17 mouse cellular contexts compared by ENCODE assay signal in the genomic region with DNA sequence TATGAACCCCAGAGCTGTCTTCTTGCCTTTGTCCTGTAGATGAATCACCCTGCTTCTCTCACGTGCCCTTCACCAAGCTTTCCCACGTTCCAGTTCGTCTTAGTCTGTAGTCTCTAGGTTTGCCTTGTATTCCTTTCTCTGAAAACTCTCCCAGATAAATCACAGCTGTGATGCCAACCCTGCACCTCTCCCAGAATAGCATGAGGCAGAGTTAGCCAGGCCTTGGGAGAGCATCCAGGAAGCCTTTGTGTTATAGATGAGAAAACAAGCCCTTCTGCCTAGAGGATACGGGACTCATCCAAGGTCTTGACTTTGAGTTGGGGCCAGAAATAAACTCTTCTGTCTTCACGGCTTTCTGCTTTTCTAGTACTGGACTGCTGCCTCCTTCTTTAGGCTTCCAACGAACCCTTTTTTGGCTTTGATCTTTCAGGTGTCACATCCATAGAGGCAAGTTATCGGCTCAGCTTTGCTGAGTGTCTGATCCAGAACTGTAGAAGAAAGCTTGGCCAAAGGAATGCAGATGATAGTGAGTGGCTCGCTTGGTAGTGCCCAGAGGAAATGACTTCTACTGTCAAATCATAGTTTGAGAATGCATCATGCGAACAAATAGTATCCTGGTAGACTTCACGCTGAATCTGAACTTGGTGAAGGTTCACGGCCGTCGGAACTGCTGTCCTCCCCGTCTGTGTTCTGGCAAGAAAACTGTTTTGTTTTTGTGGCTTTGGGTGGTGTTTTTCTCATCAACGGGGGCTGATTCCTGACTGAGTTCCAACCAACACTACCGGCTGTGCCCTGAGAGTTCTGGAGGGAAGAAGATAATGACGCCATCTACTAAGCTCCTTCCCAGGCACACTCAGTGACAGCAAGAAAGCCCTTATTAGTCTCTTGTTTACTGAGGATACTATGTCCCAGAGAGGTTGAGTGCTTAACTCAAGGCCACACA.
DNase-seq lines count a peak whose midpoint lies in the region; ATAC-seq and TF ChIP-seq lines count a peak whose summit lies in the region.
"Had no signal": no experiment of that assay in that cellular context is flagged by ENCODE, and none has a peak within 500 bp of the region (broad histone marks: within the 10 kb centered on the region; RNA-seq: fewer than 3 reads in every experiment).

No protein-coding gene starts in this region.

- H3K4me1 ChIP-seq in heart, embryonic 10.5 days = no peaks in the 10 kb centered on the region
- no peaks in the 10 kb centered on the region for H3K4me1 ChIP-seq in intestine, postnatal 0 days (replicated peaks; ENCODE audit: control insufficient read depth, insufficient read depth, low read length)
- H3K4me1 ChIP-seq: embryonic facial prominence, embryonic 13.5 days; hindbrain, embryonic 10.5 days; neural tube, embryonic 12.5 days had no signal

- H3K27ac ChIP-seq in heart, embryonic 10.5 days = no peak overlapping the region
- no peak overlapping the region for H3K27ac ChIP-seq in intestine, postnatal 0 days (ENCODE audit: low read depth, low read length)
- H3K27ac ChIP-seq: embryonic facial prominence, embryonic 13.5 days; hindbrain, embryonic 10.5 days; neural tube, embryonic 12.5 days; stomach, postnatal 0 days had no signal

- 83% methylated on average over 17 of the region's 17 CpGs for WGBS in heart, embryonic 10.5 days
- WGBS in intestine, postnatal 0 days = 83% methylated on average over 17 of the region's 17 CpGs

- H3K4me2 ChIP-seq in intestine, postnatal 0 days (replicated peaks; ENCODE audit: low read depth) = no peak overlapping the region
- H3K4me2 ChIP-seq: embryonic facial prominence, embryonic 13.5 days; heart, embryonic 12.5 days; neural tube, embryonic 12.5 days had no signal

- peak; percentile 57 to 83 for DNase-seq in heart, adult 18-20 months
- no peak for DNase-seq in heart, embryonic 10.5 days (ENCODE audit: low spot score)
- DNase-seq in ovary, adult 18-20 months (ENCODE audit: low spot score) = peak; percentile 79
- no peak for DNase-seq in ovary, postnatal 10 days (ENCODE audit: low spot score)
- DNase-seq in brain, adult 2 months (ENCODE audit: low read depth, low spot score) = peak; percentile 58
- no peak for DNase-seq in urinary bladder, postnatal 14 days (ENCODE audit: low spot score)
- DNase-seq: cerebellum, adult 18-20 months; lung, postnatal 4 days; midbrain, embryonic 14.5 days; right cerebral cortex, adult 18-20 months; thymus, postnatal 4 days had no signal

- no peaks in the 10 kb centered on the region for H3K9me3 ChIP-seq in heart, embryonic 10.5 days
- no peaks in the 10 kb centered on the region for H3K9me3 ChIP-seq in intestine, postnatal 0 days (ENCODE audit: control insufficient read depth)
- H3K9me3 ChIP-seq: embryonic facial prominence, embryonic 13.5 days; heart, embryonic 12.5 days; hindbrain, embryonic 10.5 days; neural tube, embryonic 12.5 days had no signal

- H3K27me3 ChIP-seq in heart, embryonic 10.5 days (ENCODE audit: insufficient read depth, poor library complexity, severe bottlenecking) = no peaks in the 10 kb centered on the region
- no peaks in the 10 kb centered on the region for H3K27me3 ChIP-seq in intestine, postnatal 0 days (replicated peaks; ENCODE audit: control insufficient read depth, insufficient read depth, low read length)
- H3K27me3 ChIP-seq: embryonic facial prominence, embryonic 13.5 days; heart, embryonic 12.5 days; neural tube, embryonic 12.5 days had no signal

- H3K4me3 ChIP-seq in heart, embryonic 10.5 days = no peak overlapping the region
- H3K4me3 ChIP-seq in intestine, postnatal 0 days (ENCODE audit: low read depth, low read length) = no peak overlapping the region
- H3K4me3 ChIP-seq: embryonic facial prominence, embryonic 13.5 days; heart, embryonic 12.5 days; hindbrain, embryonic 10.5 days; neural tube, embryonic 12.5 days had no signal

- no peak for TF ChIP-seq CTCF in intestine, postnatal 0 days (IDR thresholded peaks at IDR 0.05; ENCODE audit: low read depth)

- H3K9ac ChIP-seq in intestine, postnatal 0 days (ENCODE audit: low read depth, low read length) = no peak overlapping the region
- H3K9ac ChIP-seq: embryonic facial prominence, embryonic 13.5 days; heart, embryonic 12.5 days; neural tube, embryonic 12.5 days had no signal

- no peak for ATAC-seq in intestine, postnatal 0 days

- H3K36me3 ChIP-seq in heart, embryonic 10.5 days = no peaks in the 10 kb centered on the region
- H3K36me3 ChIP-seq in intestine, postnatal 0 days (ENCODE audit: control insufficient read depth, insufficient read depth) = no peaks in the 10 kb centered on the region
- H3K36me3 ChIP-seq: embryonic facial prominence, embryonic 13.5 days; heart, embryonic 12.5 days; hindbrain, embryonic 10.5 days; neural tube, embryonic 12.5 days had no signal

Comparison
In these comparisons a context has a peak if more than half of its experiments do, and no peak if none do; other contexts are left out.
1. DNase-seq: peak in heart, adult 18-20 months (2 of 2), ovary, adult 18-20 months (single experiment) and brain, adult 2 months (single experiment); none in heart, embryonic 10.5 days (single experiment), ovary, postnatal 10 days (single experiment) and urinary bladder, postnatal 14 days (single experiment).